Mouse (Mus musculus): ENCODE measurements around the gene Slc10a7.

The Slc10a7 gene

DNA sequence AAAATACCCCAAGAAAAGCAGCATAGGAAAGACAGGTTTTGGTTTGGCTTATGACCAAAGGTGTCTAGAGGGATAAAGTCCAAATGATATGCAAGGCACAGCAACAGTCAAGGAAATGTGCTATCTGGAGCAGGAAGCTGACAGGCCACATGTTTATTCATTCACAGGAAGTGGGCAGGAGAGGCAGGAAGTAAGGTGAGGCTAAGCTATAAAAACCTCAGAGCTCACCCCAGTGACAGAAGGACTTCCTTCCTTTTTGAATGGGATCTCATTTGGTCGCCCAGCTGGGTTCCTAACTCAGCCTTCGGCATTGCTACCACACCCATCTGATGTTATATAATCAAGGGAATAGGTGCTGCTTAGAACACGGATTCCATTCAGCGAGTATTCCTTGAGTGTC lies 113.2 kb downstream of the Slc10a7 start:
- no peak for DNase-seq (ENCODE audit: low spot score in 2 of 2)

DNA sequence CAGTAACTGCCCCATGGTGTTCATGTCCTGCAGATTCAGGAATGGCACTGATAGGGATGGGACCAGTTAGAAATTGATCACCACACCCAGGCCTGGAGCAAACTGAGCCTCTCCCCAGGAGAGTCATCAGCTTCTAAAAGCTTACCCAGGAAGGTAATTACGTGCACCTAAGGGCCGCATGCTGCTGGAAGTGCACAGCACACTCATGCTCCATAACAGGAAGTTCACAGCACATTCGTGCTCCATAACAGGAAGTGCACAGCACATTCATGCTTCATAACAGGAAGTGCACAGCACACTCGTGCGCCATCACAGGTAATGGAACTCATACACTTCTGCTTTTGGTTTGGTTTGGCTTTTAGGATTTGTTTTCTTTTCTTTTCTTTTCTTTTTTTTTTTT lies 114.8 kb downstream of the Slc10a7 start:
- DNase-seq (ENCODE audit: low spot score in 2 of 2), result no peak

DNA sequence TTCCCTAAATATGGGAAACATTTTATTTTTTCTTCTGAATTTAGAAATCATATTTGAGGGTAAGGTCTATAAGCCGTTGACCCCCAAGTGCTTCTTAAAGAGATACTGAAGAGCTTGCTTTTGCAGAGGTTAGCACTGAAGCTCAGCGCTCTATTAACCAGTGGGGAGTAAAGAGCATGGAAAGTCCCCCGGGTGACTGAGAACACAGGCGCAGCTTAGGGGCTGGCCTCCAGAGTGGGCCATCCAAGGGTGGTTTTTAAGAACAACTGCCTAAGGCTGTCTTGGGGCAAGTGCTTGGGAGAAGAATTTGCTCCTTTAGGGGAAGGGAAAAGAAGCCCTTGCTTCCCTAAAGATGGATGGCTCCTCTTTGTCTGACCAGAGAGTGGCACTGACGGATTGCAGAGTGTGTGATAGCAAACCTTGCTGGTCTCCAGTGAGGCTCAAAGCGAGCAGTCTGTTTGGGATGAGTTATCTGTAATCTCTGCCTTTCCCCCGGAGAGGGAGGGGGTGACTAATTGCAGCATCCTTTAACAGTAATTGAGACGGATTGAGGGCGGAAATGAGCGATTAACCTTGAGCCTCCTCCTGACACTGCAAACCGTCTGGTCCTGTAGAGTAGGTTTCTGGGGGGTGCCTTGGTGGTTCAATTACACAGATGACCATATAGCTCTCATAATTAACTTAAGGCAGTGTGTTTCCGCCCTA lies 115.7 kb downstream of the Slc10a7 start:
- DNase-seq (ENCODE audit: low spot score in 2 of 2), result no peak

DNA sequence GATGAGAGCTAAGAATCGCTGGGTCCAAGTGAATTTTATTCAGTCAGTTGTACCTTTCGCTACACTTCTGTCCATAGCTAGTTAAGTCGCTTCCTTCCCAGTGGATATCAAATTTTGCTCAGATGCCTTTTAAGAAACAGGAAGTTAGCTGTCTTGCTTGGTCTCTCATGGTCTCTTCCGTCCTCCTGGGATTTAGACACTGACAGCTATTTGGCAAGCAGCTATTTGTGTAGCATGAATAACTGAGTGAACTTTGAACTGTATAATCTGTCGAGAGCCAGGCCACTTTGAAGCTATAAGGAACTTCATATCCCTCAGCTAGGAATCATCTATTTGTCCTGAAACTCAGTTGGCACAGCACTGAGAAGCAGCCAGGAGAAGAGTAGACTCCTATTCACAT lies 117.5 kb downstream of the Slc10a7 start:
- DNase-seq (ENCODE audit: low spot score in 2 of 2), result no peak

DNA sequence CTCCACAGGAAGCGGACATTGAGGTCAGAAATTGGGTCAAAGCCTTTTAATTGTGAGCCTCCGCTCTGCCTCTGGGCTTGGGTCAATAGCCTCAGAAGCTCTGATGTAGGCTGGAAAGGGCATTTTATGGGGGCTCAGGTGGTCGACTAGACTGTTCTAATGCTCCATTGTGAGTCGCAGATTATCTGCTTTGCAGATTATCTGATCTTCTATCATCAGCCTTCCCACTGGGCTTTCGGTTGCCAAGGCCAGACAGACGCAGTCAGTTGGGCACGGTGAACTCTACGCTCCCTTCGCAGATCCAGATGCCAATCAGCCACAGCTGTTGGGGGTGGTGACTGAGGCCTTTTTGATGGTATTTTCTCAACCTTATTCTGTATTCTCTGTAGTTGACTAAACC lies 118.6 kb downstream of the Slc10a7 start:
- DNase-seq (ENCODE audit: low spot score in 2 of 2), result no peak

GRCm38 (mm10) chr8:78630414-78631164 lies 121.4 kb downstream of the Slc10a7 start:
- no peak for DNase-seq (ENCODE audit: low spot score in 2 of 2)

GRCm38 (mm10) chr8:78633012-78633411 lies 123.9 kb downstream of the Slc10a7 start:
- DNase-seq (ENCODE audit: low spot score in 2 of 2), result no peak

GRCm38 (mm10) chr8:78634018-78634417 lies 124.9 kb downstream of the Slc10a7 start:
- no peak for DNase-seq (ENCODE audit: low spot score in 2 of 2)

DNA sequence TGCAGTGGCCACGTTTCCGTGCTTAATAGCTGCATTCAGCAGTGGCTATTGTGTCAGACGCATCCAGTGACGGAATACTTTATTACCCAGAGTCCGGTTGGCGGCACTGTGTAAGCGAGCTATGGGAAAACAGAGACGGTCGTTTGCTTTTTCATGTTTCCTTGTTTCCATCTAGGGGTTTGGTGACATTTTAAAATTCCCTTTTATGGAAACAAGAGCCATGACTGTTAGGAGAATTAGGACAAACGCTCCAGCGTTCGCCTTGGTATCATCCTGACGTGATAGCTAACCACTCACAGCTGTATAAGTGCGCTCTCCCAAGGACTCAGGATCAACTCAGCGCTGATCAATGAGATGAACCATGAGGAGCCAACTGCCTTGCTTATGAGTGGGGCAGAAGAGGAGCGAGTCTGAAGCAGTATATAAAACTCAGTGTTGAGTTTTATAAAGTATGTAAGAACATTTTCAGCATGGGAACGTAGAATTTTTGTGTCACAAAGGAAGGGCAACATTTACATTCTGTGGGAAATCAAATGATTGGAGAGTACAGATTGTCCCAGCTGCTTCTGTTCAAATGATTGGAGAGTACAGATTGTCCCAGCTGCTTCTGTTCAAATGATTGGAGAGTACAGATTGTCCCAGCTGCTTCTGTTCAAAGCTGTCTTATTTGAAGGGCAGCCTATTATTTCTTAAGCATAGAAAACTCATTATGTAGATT lies 125.5 kb downstream of the Slc10a7 start:
- no peak for DNase-seq (ENCODE audit: low spot score in 2 of 2)

GRCm38 (mm10) chr8:78635241-78635771 lies 126.2 kb downstream of the Slc10a7 start:
- DNase-seq (ENCODE audit: low spot score in 2 of 2), result no peak

GRCm38 (mm10) chr8:78641919-78642318 lies 132.8 kb downstream of the Slc10a7 start:
- DNase-seq (ENCODE audit: low spot score in 2 of 2), result no peak

DNA sequence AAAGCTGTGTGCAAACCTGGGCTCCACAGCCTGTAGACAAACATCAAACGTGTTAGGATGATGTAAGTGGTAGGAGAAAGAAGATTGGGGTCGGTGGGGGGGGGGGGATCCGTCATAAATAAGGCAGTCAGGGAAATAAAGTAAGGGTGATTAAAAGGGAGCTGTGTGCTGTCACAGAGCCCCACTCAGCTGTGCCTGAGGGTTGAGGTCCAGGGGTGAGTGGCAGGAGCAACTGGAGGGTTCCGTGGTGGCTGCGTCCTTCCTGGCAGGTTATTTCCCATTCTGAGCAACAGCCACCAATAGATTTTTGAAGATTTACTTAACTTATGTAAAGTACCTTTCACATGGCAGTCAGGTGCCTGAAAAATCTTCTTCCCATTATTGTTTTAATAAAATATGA lies 133.2 kb downstream of the Slc10a7 start:
- DNase-seq (ENCODE audit: low spot score in 2 of 2), result no peak

DNA sequence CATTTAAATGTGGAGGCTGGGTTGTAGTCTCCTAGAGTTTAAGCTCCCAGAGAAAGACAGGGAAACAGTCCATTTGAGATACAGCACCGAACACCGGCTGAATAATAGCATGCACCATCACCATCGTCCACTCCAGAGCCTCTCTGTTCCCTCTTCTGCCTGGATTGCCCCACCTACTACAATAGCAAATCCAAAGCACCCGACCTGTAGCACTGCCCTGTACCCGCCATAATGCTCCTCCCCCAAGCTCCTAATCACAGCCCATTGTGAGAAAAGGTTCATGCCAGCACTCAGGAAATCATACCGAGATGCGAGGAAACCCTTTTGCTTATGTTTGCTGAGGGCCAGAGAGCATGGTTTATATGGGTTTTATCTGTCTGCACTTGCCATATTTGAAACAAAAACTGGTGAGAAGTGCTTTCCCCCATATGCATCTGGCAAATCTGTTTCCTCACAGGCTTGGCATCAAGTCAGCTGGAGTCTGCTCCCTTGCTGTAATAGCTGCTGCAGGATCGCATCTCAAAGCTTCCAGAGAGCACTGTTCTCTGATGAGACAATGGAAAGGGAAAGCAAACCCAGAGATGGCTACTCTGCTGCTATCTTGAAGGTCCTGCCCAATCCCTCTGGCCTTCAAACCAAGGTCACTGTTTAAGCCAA lies 138.0 kb downstream of the Slc10a7 start:
- no peak for DNase-seq (ENCODE audit: low spot score in 2 of 2)

DNA sequence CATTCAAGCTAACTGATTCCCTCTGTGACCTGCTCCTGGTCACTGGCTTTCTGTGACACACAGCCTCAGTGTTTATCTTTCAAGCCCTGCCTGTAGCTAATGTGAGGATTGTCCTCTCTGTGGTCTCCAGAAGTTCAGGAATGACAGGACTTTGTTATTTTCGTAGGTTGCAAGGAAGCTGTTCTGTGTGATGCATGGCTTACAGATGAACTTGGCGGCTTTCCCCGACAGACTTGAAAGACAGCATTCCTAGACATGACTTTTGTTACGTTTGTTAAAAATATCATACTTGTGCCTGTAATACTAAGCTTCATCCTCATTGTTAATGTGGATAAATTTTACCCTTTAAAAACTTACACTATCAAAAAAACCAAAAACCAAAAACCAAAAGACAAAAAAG lies 138.7 kb downstream of the Slc10a7 start:
- DNase-seq (ENCODE audit: low spot score in 2 of 2), result no peak

GRCm38 (mm10) chr8:78648918-78649317 lies 139.8 kb downstream of the Slc10a7 start:
- DNase-seq (ENCODE audit: low spot score in 2 of 2), result peak; percentile 25 to 62

- no peak for DNase-seq (ENCODE audit: low spot score in 2 of 2)
These were observed 142.5 kb downstream of the Slc10a7 start for GRCm38 (mm10) chr8:78651670-78652069.

- DNase-seq (ENCODE audit: low spot score in 2 of 2), result no peak
These were observed 146.4 kb downstream of the Slc10a7 start for GRCm38 (mm10) chr8:78655351-78656045.

GRCm38 (mm10) chr8:78656700-78657370 lies 147.7 kb downstream of the Slc10a7 start:
- DNase-seq (ENCODE audit: low spot score in 2 of 2), result no peak

DNA sequence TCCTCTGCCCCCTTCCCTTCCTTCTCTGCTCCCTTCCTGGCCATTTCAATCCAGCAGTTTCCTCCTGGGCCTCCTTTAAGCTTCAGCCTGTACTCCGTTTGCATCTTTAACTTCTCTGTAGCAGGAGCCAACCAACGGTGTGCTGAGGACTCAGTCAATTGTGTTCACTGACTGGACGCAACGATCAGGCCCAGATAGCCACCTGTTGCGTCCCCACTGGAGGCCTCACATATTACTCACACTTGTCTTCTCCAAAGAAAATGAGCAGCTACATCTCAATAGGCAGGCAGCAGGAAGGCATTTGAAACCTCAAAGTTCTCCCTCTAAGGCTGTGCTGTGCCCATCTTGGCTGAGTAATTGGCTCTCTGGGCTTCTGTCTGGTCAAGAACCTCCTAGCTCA lies 149.0 kb downstream of the Slc10a7 start:
- no peak for DNase-seq (ENCODE audit: low spot score in 2 of 2)

- no peak for DNase-seq (ENCODE audit: low spot score in 2 of 2)
These were observed 150.6 kb downstream of the Slc10a7 start for GRCm38 (mm10) chr8:78659617-78660187.
